Mouse (Mus musculus) MEL (cell line): Measurements from ENCODE around the gene Mcf2l.

Experiments
- CHD1 ChIP-seq: IDR thresholded peaks from 2 replicates; pipeline ENCODE4 v1.6.1; 2012; ENCODE audit warnings: low read depth, mild to moderate bottlenecking, inconsistent platforms, low read length, improper control_type of control experiment
- CHD2 ChIP-seq: IDR thresholded peaks from 2 replicates; pipeline ENCODE4 v1.6.1; 2011; ENCODE audit warnings: low read length, improper control_type of control experiment
- HCFC1 ChIP-seq: IDR thresholded peaks from 2 replicates; pipeline ENCODE4 v1.6.1; 2012; ENCODE audit warnings: low read depth, mild to moderate bottlenecking, inconsistent platforms, low read length, improper control_type of control experiment, moderate library complexity

- no peak for TF ChIP-seq HCFC1
- no peak for TF ChIP-seq CHD1
- TF ChIP-seq CHD2, result no peak
These were observed 1.4 kb downstream of the Mcf2l start for GRCm38 (mm10) chr8:12874971-12875370.
